Mouse (Mus musculus): ENCODE measurements around the gene Sema3b.
"Not testable (repeated sequence)": the region's sequence is repeated elsewhere in the genome, so short reads cannot be mapped to it uniquely, and the experiment has no call there.

Sema3b gene

GRCm38 (mm10) chr9:107590058-107590772 is 18.8 kb downstream of the Sema3b start:
- DNase-seq (ENCODE audit: low spot score), result no peak

- peak; percentile 62 for DNase-seq (ENCODE audit: low spot score)
Measured at GRCm38 (mm10) chr9:107587833-107588639, 21.0 kb downstream of the Sema3b start.

GRCm38 (mm10) chr9:107586974-107587832 is 21.8 kb downstream of the Sema3b start, which contains the start of gene Ifrd2:
TSS of gene Ifrd2 (plus strand) at chr9:107587642.
- peak; percentile 98 for DNase-seq (ENCODE audit: low spot score)

- no peak for DNase-seq (ENCODE audit: low spot score)
Measured at GRCm38 (mm10) chr9:107586504-107586903, 22.5 kb downstream of the Sema3b start.

- DNase-seq (ENCODE audit: low spot score), result no peak
Measured at GRCm38 (mm10) chr9:107583174-107583573, 25.9 kb downstream of the Sema3b start.

- no peak for DNase-seq (ENCODE audit: low spot score)
Measured at GRCm38 (mm10) chr9:107582509-107583062, 26.4 kb downstream of the Sema3b start.

- DNase-seq (ENCODE audit: low spot score), result no peak
Measured at GRCm38 (mm10) chr9:107581584-107581983, 27.4 kb downstream of the Sema3b start.

GRCm38 (mm10) chr9:107580501-107581317 is 28.3 kb downstream of the Sema3b start, which contains the start of gene Hyal3:
TSS of gene Hyal3 (plus strand) at chr9:107580818.
- DNase-seq (ENCODE audit: low spot score), result peak; percentile 76

GRCm38 (mm10) chr9:107579023-107579900 is 29.8 kb downstream of the Sema3b start:
- DNase-seq (ENCODE audit: low spot score), result no peak

- no peak for DNase-seq (ENCODE audit: low spot score)
Measured at GRCm38 (mm10) chr9:107578587-107578986, 30.4 kb downstream of the Sema3b start, which contains the start of gene Naa80. TSS of gene Naa80 (plus strand) at chr9:107578887.

- no peak for DNase-seq (ENCODE audit: low spot score)
Measured at GRCm38 (mm10) chr9:107577871-107578270, 31.2 kb downstream of the Sema3b start.

- peak; percentile 82 for DNase-seq (ENCODE audit: low spot score)
Measured at GRCm38 (mm10) chr9:107576357-107577107, 32.5 kb downstream of the Sema3b start, which contains the start of gene Hyal1. TSS of gene Hyal1 (plus strand) at chr9:107576927.

- DNase-seq (ENCODE audit: low spot score), result no peak
Measured at GRCm38 (mm10) chr9:107575579-107576356, 33.3 kb downstream of the Sema3b start.

GRCm38 (mm10) chr9:107573774-107574173 is 35.3 kb downstream of the Sema3b start:
- not testable (repeated sequence) for DNase-seq (ENCODE audit: low spot score)

- no peak for DNase-seq (ENCODE audit: low spot score)
Measured at GRCm38 (mm10) chr9:107572327-107572662, 36.7 kb downstream of the Sema3b start.

GRCm38 (mm10) chr9:107571534-107572326 is 37.3 kb downstream of the Sema3b start:
- DNase-seq (ENCODE audit: low spot score), result no peak

- no peak for DNase-seq (ENCODE audit: low spot score)
Measured at GRCm38 (mm10) chr9:107570845-107571244, 38.2 kb downstream of the Sema3b start.

All from retina, embryonic 14.5 days (tissue).